Mouse (Mus musculus) v-Abl transformed pro-B cells (cell line): ENCODE data around the gene Mnt.

Experiments
- in situ Hi-C, 2 experiments: fragments of 400-800 bp; cut with MboI; formaldehyde crosslinking; loops; one replicate each; pipeline ENCODE4 v1.15.1; 2025; ENCODE audit not compliant: unreplicated experiment in 2 of 2

The Mnt gene

DNA sequence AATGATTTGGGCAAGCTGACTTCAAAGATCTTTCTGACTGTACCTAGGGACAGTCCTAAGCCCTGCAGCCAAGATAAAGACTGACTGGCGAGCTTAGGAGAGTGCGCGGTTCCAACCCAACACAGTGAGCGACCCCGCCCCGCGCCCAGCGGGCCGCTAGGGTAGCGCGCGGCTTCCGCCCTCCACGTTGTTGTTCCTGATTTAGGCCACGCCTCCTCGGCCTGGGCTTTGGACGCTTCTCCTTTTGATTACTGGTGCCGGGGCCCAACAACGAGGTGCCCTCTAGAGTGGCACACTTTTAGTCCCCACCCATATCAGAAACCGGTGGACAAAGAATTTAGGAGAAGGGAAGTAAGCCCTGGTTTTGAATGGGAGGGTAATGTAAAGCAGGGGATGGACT lies 908 bp upstream of the Mnt start:
- in situ Hi-C loops, result loop anchor here (10.0 to 25.0 kb wide), 2 partner anchors 185 to 1643 kb away; partner anchors contain the start of genes Cluh (in 1 of the 2), Ctns (in 1 of the 2), Emc6 (in 1 of the 2) and Shpk (in 1 of the 2)

DNA sequence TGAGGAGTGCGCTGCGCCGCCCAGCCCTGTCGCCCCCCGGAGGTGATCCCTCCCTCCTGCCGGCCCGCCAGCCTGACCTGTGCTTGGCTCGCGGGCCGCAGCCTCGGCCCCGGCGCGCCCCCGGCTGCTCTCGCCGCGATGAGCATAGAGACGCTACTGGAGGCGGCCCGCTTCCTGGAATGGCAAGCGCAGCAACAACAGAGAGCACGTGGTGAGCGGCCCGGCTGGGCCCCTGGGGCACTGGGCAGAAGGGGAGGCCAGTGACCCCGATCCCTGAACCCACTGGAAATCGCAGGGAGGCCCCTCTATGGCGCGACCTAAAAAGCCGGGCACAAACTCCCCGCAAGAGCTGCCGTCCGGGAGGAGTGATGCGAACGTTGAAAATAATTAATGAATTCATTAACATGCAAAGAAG lies 478 bp downstream of the Mnt start:
- in situ Hi-C loops, result loop anchor here in 1 of 2 experiments (25.0 kb wide), 1 partner anchor 1644 kb away; the partner anchor contains the start of genes Ctns, Emc6, Shpk and Tax1bp3

DNA sequence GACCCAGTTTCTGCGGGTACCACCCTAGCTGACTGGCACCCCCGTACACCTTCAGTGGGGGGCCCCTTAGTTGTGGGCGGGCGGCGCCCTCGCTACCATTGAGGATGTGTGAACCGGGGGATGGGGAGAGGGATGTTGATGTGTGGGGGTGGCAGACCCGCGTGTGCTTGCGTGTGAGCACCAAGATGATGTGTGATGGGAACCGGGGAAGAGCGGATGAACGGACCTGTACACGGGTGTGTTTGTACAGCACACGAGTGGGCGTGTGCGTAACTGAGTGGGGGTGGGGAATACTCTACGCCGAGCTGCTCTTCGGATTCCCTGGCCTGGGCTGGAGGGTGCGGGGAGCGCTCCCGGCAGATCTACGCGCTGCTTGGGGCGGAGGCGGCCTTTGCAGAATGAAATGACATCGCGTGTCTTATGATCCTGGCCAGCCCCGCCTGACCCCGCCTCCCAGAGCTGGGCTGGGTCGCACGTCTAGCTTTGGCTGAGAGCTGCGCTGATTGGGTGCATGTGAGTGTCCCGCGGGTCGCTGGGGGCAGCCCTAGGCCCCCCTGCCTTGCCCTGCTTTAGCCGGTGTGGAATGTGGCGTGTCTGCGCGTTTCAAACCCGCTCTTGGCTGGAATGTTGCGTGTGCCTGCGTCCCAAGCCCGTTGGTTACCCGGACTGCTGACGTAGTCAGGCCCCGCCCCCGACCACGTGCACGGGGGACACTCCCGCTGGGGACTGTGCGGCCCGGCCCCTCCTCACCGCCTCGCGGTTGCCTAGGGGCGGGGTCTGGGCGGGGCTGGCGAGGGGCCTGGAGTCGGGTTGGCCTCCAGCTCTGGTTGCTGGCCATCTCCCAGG lies 1.1 kb downstream of the Mnt start:
- in situ Hi-C loops, result loop anchor here in 1 of 2 experiments (25.0 kb wide), 1 partner anchor 1645 kb away; the partner anchor contains the start of genes Ctns, Emc6, Shpk and Tax1bp3

DNA sequence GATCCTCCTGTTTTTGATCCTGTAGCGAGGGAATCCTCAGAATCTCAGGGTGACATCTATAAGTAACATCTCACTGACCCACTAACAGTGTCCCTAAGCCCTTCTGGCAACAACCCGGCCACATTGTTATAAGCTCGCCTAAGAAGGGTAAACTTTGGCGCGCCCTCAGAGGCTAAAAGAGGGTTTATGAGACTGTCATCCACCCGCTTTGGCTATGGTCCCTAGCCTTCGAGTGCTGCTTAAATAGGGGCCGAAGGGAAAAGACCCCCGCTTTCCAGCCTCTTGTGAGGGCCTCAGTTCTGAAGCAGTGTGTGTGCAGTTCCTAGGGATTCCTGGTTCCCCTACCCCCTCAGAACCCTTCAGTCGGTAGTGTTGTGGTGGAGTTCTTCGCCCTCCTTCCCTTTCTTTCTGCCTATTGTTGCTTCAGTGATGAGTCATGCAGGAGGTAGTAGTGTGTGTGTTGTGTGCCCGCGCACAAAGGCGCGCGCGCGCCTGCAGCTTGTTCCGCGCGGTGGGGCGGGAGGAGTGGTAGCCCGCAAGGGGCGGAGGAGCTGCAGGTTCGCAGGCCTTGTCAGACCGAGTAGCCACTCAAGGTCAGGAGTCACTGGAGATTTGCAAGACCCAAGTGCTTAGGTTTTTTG lies 1.9 kb downstream of the Mnt start:
- in situ Hi-C loops, result loop anchor here in 1 of 2 experiments (25.0 kb wide), 1 partner anchor 1645 kb away; the partner anchor contains the start of genes Ctns, Emc6, Shpk and Tax1bp3

DNA sequence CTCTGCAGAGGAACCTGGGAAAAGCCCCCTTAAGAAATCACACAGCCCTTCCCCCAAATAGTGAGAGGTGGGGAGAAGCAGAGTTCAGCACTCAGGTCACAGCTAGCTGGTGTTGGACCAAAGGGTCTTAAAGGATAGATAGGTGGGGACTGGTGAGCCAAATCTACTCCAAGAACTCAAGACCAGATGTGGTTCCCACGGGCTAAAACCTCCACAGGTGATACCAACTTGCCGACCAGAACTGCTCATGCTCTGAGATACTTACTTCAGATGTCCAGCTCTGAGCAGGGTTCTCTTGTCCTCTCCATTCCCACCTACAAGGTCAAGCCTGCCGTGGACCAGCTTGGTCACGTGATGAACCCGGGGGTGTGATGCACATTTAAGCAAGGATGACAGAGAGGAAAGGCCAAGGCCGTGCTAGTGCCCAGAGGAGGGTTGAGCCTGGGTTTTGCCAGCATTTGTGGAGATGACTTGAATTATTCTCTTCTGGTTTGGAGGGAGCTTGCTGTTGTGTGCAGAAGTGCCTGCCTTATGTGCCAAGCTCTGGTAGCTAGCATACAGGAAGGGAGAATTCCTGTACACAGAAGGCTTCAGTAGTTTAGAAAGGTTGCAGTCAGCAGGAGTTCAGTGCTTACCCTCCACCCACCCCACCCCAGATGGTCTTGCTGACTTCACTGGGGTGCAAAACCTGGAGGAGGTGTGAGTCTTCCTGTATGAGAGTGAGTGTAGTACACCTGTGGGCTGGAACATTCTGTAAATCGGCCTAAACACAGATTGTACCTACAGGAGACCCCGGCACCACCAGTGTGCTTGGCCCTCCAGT lies 3.0 kb downstream of the Mnt start:
- in situ Hi-C loops, result loop anchor here in 1 of 2 experiments (25.0 kb wide), 1 partner anchor 1646 kb away; the partner anchor contains the start of genes Ctns, Emc6, Shpk and Tax1bp3

DNA sequence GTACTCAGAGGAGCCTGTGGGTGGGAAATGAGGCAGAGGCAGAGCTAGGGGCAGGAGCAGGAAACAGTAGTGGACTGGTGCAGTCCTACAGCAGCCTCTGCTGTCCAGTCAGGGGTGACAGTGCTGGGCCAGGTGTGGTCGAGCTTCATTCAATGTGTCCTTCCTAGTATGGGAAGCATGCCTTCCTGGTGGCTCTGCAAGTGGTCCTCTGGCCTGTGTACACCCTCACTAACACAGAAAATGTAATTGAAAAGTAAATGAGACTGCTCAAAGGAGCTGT lies 3.6 kb downstream of the Mnt start:
- in situ Hi-C loops, result loop anchor here in 1 of 2 experiments (25.0 kb wide), 1 partner anchor 1647 kb away; the partner anchor contains the start of genes Ctns, Emc6, Shpk and Tax1bp3

DNA sequence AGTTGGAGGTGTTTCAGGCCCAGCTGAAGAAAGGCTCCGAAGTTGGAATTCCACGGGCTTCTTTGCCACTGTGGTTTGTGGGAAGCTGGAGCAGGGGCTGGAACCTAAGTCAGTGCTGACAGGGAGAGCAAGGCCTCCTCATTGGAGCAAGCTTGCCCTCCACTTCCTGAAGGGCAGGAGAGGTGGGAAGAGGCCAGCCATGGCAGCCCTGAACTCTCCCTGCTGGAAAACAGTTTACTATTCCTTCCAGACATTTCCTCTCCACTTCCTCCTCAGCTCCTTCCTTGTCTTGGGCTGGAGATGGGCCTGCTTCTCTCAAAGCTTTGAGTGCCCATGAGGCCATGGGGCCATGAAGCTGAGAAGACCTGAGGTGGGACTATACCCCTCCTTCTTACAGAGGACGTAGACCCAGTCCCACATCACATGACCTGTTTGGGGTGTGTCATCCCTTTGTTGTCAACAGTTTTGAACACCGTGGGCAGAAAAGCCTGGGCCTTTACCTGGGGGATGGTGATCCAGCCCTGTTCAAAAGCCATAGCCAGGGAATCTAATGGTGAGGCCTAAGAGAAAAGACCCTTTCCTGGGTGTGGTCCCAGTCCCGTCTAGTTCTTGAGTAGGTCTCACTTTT lies 4.0 kb downstream of the Mnt start:
- in situ Hi-C loops, result loop anchor here in 1 of 2 experiments (25.0 kb wide), 1 partner anchor 1647 kb away; the partner anchor contains the start of genes Ctns, Emc6, Shpk and Tax1bp3

DNA sequence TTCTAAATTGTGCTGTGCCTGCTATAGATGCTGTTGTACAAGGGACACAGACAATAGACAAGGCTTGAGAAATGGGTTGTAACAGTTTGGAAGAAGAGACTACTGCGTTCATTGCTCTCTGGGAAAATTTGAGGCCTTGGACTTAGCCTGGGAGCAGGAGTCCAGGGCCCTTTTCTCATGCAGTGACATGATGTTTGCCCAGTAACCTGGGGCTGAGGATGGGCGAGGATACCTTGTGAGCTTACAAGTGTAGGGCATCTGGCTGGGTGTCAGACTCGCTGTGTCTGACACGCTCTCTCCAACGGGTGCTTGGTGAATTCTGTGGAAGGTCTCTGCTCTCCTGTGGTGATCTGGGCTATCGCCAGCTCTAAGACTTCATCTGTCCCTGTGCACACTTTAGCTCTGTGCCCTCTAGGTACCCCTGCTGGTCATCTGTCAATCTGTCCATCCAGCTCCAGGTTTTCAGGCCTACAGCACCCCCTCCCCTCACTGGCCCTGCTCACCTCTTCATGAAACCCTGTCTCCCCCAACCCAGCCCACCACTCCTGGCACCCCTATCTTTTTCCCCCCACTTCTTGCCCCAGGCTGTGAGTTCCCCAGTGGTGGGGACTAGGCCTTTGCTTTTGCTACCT lies 5.0 kb downstream of the Mnt start:
- in situ Hi-C loops, result loop anchor here in 1 of 2 experiments (25.0 kb wide), 1 partner anchor 1648 kb away; the partner anchor contains the start of genes Ctns, Emc6, Shpk and Tax1bp3

DNA sequence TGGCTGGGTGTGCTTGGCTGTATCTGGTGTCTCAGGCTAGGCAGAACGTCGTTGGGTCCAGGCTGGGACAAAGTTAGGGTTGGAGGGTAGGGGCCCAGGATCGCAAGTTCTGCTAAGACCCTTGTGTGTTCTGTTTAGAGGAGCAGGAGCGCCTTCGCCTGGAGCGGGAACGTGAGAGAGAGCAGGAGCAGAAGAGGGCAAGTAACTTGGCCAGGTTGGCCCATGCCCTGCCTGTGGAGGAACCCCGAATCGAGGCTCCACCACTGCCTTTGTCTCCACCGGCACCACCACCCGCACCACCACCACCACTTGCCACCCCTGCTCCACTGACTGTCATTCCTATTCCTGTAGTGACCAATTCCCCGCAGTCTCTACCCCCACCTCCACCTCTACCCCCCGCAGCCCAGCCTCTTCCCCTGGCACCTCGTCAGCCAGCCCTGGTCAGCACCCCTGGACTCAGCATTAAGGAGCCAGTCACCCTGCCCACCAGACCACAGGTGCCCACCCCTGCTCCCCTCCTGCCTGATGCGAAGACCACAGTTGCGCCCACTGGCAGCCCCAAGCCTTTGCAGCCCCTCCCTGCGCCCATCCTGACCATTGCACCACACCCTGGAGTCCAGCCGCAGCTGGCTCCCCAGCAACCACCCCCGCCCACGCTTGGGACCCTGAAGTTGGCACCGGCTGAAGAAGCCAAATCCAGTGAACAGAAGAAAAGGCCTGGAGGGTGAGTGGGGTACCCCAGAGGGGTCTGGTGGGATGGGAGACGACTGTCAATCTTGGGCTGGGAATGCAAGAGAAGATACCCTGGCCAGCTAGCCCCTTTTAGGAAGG lies 5.7 kb downstream of the Mnt start:
- in situ Hi-C loops, result loop anchor here in 1 of 2 experiments (25.0 kb wide), 1 partner anchor 1649 kb away; the partner anchor contains the start of genes Ctns, Emc6, Shpk and Tax1bp3

DNA sequence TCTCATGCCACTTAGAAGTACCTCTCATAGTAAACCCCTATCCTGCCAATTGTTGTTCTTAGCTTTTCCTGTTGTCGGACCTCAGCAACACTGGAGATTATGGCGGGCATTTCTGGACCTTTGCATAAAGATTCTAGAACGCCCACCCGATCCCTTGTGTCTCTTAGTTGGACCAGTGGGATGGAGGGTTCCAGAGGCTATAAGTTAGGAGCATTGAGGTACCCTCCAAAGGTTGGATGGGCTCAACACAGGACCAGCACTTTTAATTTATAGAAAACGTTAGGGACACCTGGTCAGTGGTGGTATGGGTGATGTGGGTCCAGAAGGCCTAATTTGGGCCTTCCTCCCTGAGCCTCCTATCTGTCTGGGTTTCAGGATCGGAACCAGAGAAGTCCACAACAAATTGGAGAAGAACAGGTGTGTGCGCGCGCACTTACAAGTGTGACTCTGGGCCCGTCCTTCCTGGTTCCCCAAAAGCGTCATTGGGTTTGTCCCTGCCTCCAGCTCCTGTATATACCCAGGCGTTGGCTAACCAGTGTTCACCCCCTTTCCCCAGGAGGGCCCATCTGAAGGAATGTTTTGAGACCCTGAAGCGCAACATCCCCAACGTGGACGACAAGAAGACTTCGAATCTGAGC lies 6.5 kb downstream of the Mnt start:
- in situ Hi-C loops, result loop anchor here in 1 of 2 experiments (25.0 kb wide), 1 partner anchor 1650 kb away; the partner anchor contains the start of genes Ctns, Emc6, Shpk and Tax1bp3

DNA sequence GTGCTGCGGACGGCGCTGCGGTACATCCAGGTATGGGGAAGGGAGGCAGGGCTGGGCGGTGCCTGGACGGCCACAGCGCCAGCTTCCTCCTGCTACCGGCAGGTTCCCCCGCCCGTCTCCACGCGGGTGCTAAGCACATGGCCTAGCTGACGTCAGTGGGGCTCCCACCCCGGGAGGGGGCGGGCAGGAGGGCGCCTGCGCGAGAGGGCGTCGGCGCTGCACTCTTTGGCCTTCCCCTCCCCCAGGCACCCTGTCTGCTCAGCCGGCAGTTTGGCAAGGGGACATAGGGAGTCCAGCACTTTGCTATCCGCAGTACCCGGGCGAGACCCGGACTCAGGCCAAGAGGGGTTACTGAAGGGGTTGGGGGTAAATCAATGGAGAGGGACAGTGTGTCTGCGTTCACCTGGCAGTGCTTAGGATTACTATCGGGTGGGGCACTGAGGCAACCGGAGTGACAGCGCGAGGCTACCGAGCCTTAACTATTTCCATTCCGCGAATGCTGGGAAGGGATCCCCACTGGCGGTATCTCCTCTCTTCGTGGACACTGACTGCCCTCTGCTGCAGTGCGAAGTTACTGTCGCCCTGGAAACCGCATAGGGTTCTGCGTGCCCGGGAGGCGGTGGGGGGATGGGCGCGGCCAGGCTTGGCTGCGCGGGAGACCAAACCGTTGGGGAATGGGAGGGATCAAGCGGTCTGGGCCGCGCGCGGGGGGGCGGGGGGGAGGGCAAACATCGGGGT lies 7.1 kb downstream of the Mnt start:
- in situ Hi-C loops, result loop anchor here in 1 of 2 experiments (25.0 kb wide), 1 partner anchor 1651 kb away; the partner anchor contains the start of genes Ctns, Emc6, Shpk and Tax1bp3

DNA sequence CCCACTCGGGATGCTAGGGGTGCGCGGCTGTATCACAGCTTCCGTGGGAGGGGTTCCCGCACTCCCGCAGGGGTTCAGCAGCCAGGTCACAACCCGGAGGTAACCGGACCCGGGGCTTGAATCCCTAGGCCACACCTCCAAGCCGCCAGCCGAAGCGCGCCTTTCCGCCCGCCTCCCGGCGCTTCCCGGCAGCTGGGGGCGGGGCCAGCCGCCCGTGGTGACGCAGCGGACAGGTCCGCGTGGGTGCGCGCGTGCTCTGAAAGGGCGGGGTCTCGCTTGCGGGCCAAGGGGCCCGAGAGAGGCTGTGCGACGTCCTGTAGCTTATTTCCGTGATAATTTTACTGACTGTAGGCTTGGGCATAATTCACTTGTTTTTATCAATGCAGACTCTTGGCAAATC lies 7.7 kb downstream of the Mnt start:
- in situ Hi-C loops, result loop anchor here in 1 of 2 experiments (25.0 kb wide), 1 partner anchor 1651 kb away; the partner anchor contains the start of genes Ctns, Emc6, Shpk and Tax1bp3

DNA sequence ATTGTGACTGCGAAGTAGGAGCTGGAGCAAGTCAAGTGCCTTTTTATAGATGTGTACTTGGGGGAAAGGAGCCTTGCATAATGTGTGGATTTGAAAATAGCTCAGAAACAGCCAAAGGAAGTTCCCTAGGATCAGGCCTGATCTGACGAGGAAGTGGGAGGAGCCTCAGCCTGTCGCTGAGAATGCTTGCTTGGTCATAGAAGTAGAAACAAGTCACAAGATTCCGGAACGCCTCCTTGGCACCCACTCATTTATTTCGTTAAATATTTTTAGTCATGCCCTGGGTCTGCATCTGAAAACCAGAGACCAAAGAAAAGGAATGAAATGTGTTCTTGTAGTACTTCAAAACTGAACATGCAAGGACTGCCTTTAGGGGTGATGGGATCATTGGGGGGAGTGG lies 8.3 kb downstream of the Mnt start:
- in situ Hi-C loops, result loop anchor here in 1 of 2 experiments (25.0 kb wide), 1 partner anchor 1652 kb away; the partner anchor contains the start of genes Ctns, Emc6, Shpk and Tax1bp3

DNA sequence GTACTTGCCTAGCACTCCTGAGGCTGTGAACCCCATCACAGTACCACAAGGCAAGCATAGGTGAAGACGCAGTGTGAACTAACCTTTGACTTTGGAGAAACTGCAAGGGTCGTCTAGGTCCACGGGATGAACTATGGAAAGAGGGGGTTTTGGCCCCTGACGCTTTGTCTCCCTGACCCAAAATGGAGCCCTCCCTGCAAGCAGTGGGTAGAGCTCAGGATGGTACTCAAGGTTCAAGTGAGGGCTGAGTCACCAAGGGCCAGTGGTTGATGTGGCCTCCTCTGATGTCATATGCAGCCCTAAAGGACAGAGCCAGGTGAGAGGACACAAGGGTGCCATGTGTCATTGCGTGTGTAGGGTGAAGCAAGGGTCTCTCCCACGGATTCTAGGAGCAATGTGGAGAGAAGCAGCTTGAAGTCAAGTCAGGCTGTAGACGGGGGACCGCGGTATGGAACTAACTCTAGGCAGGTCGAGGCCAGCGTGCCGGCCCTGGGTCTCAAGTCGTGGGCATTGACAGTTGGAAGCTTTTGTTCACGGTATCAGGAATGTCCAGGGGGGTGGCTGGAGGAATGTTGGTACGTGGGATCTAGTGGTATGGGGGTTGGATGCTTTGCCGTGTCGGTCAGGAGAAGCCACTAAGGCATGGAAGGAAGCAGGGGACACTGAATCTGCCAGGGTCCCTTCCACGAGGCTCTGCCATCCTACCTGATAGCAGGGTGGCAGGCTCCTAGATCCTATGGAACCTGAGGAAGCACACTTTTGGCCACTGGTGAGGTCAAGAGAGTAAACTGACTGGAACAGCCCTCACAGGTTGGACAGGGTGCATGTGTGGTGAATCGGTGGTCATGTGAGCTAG lies 9.4 kb downstream of the Mnt start:
- in situ Hi-C loops, result loop anchor here (10.0 to 25.0 kb wide), 3 partner anchors 285 to 1653 kb away; partner anchors contain the start of genes Ctns (in 1 of the 2), Emc6 (in 1 of the 2), Shpk (in 1 of the 2) and Tax1bp3 (in 1 of the 2)

DNA sequence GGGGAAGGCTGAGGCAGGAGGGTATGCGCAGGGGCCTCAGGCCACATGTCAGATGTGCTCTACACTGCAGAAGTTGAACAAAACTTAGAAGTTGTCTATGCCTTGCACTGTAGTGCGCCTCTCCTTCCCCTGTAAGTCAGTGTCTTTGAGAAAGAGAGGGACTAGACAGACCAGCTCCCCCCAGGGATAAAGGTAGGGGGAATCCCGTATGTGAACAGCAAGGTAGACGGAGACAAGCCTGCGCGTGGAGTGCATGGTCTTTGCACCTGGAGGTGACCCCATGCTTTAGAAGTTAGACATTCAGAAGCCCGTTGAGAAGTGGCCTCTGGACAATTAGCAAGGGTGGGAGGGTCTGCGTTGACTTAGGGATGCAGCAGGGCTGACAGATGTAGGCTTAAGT lies 10.0 kb downstream of the Mnt start:
- in situ Hi-C loops, result loop anchor here (10.0 to 25.0 kb wide), 3 partner anchors 286 to 1653 kb away; partner anchors contain the start of genes Ctns (in 1 of the 2), Emc6 (in 1 of the 2), Shpk (in 1 of the 2) and Tax1bp3 (in 1 of the 2)
